Mouse (Mus musculus): ENCODE measurements around the gene Pard3.

The Pard3 gene

GRCm38 (mm10) chr8:127229325-127230232 is 165.9 kb downstream of the Pard3 start:
- no peak for DNase-seq (ENCODE audit: low spot score in 2 of 2)

GRCm38 (mm10) chr8:127230233-127230595 is 166.5 kb downstream of the Pard3 start:
- DNase-seq (ENCODE audit: low spot score in 2 of 2): no peak

- no peak for DNase-seq (ENCODE audit: low spot score in 2 of 2)
Observed at GRCm38 (mm10) chr8:127243351-127243750, 179.7 kb downstream of the Pard3 start.

- no peak for DNase-seq (ENCODE audit: low spot score in 2 of 2)
Observed at GRCm38 (mm10) chr8:127243841-127244240, 180.1 kb downstream of the Pard3 start.

GRCm38 (mm10) chr8:127250746-127251145 is 187.1 kb downstream of the Pard3 start:
- no peak for DNase-seq (ENCODE audit: low spot score in 2 of 2)

GRCm38 (mm10) chr8:127251476-127251875 is 187.8 kb downstream of the Pard3 start:
- DNase-seq (ENCODE audit: low spot score in 2 of 2): no peak

- DNase-seq (ENCODE audit: low spot score in 2 of 2): no peak
Observed at GRCm38 (mm10) chr8:127251985-127252384, 188.3 kb downstream of the Pard3 start.

- no peak for DNase-seq (ENCODE audit: low spot score in 2 of 2)
Observed at GRCm38 (mm10) chr8:127254625-127255024, 190.9 kb downstream of the Pard3 start.

GRCm38 (mm10) chr8:127257086-127257485 is 193.4 kb downstream of the Pard3 start:
- DNase-seq (ENCODE audit: low spot score in 2 of 2): no peak

GRCm38 (mm10) chr8:127261051-127261450 is 197.4 kb downstream of the Pard3 start:
- DNase-seq (ENCODE audit: low spot score in 2 of 2): no peak

- DNase-seq (ENCODE audit: low spot score in 2 of 2): no peak
Observed at GRCm38 (mm10) chr8:127262026-127262425, 198.3 kb downstream of the Pard3 start.

GRCm38 (mm10) chr8:127262436-127262835 is 198.7 kb downstream of the Pard3 start:
- DNase-seq (ENCODE audit: low spot score in 2 of 2): no peak

GRCm38 (mm10) chr8:127262926-127263325 is 199.2 kb downstream of the Pard3 start:
- DNase-seq (ENCODE audit: low spot score in 2 of 2): no peak

GRCm38 (mm10) chr8:127263457-127263856 is 199.8 kb downstream of the Pard3 start:
- no peak for DNase-seq (ENCODE audit: low spot score in 2 of 2)

- DNase-seq (ENCODE audit: low spot score in 2 of 2): no peak
Observed at GRCm38 (mm10) chr8:127264691-127265470, 201.2 kb downstream of the Pard3 start.

GRCm38 (mm10) chr8:127266777-127267176 is 203.1 kb downstream of the Pard3 start:
- no peak for DNase-seq (ENCODE audit: low spot score in 2 of 2)

- DNase-seq (ENCODE audit: low spot score in 2 of 2): no peak
Observed at GRCm38 (mm10) chr8:127268239-127269024, 204.7 kb downstream of the Pard3 start.

GRCm38 (mm10) chr8:127269082-127269747 is 205.5 kb downstream of the Pard3 start:
- DNase-seq (ENCODE audit: low spot score in 2 of 2): no peak

- DNase-seq (ENCODE audit: low spot score in 2 of 2): no peak
Observed at GRCm38 (mm10) chr8:127271186-127271585, 207.5 kb downstream of the Pard3 start.

- no peak for DNase-seq (ENCODE audit: low spot score in 2 of 2)
Observed at GRCm38 (mm10) chr8:127280299-127280974, 216.7 kb downstream of the Pard3 start.

GRCm38 (mm10) chr8:127281035-127281434 is 217.3 kb downstream of the Pard3 start:
- no peak for DNase-seq (ENCODE audit: low spot score in 2 of 2)
